Mouse (Mus musculus): Measurements from ENCODE around the gene Ces1b. TPM values are rescaled to one million over a fixed set of nuclear protein-coding genes. Genes with fewer than 3 reads are reported as not detected.

The Ces1b gene
- polyA plus RNA-seq, 1 experiment from 2014 or later: not detected

DNA sequence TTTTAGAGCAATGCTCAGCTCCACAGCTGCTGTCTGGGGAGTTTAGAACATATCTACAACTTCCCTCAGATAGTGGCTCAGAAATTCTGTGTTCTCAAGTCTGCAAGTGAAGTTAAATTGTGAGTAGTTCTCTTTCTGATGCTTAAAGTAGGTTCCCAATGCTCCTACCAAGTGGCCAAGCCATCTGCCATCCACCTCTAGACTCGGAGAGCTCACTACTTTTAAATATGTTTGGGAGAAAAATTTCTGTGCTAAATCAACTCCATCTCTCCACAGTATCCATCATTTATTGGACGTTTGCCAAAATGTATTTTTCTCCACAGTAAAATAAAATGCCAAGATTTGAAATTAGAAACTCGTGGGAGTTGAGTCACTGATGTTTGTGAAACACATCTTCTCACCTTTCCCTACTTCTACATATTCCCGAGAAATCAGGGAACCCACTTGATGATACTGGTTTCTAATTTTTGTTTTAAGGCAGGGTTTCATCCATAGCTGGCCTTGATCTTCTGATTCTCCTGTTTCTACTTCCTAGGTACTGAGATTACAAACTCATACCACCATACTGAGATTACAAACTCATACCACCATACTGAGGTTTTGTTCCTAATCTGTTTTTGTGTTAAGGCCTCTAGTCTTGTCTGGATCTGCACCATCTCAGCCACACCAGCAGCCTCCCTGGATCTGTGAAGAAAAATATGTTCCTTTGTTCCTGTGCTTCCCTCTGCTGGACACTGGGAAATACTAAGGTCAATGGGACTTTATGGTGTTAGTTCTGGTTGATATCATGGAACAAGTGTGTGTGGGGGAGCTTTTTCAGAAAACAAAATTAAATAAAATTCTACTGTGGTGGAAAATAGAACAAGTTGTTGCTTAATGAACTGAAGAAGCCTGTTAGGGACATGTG, 31.1 kb downstream of the Ces1b start:
- ATAC-seq (ENCODE audit: low read depth) (no peak), DNase-seq (no peak)
- Histone ChIP-seq H3K4me3 (replicated peaks) (no peak overlapping the region), H3K4me2 (no peak overlapping the region), H3K27ac (no peak overlapping the region), H3K9ac (no peak overlapping the region), H3K9me3 (replicated peaks) (no peaks in the 10 kb centered on the region), H3K36me3 (no peaks in the 10 kb centered on the region), H3K4me1 (replicated peaks) (no peaks in the 10 kb centered on the region), H3K27me3 (no peaks in the 10 kb centered on the region)
- 38% methylated on average over 4 of the region's 4 CpGs for WGBS (ENCODE audit: insufficient replicate concordance)

DNA sequence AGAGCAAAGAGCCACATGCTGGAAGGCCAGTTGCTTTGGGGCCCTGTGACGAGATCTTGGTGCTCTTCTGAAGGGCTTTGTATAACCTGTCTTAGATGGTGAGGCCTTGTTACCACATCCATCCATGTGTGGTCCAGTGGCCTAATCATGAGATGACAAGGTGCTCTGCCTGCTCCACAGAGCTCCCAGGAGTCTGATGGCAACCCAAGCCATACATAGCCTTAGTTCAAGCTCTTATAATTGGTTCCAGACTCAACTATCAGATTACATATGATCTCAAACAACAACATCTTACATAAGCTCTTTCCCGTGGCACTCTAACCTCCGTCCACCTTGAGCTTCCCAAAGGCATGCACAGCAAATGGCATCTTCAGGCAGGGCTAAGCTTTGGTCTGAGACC, 31.7 kb downstream of the Ces1b start, which contains the start of gene Ces1a:
TSS of gene Ces1a (minus strand) at position 101 of the 400 bp plus-strand sequence.
- no peaks in the 10 kb centered on the region for H3K4me1 ChIP-seq (replicated peaks)
- no peak within 1 kb of the TSS for H3K4me3 ChIP-seq (replicated peaks)
- H3K36me3 ChIP-seq: no peaks in the 10 kb centered on the region
- H3K9ac ChIP-seq: no peak within 1 kb of the TSS
- no peak for ATAC-seq (ENCODE audit: low read depth)
- no peak within 1 kb of the TSS for H3K27ac ChIP-seq
- DNase-seq: no peak
- 60% methylated on average over 3 of the region's 3 CpGs for WGBS (ENCODE audit: insufficient replicate concordance)
- no peak within 1 kb of the TSS for H3K4me2 ChIP-seq
- no peaks in the 10 kb centered on the region for H3K9me3 ChIP-seq (replicated peaks)
- no peaks in the 10 kb centered on the region for H3K27me3 ChIP-seq

DNA sequence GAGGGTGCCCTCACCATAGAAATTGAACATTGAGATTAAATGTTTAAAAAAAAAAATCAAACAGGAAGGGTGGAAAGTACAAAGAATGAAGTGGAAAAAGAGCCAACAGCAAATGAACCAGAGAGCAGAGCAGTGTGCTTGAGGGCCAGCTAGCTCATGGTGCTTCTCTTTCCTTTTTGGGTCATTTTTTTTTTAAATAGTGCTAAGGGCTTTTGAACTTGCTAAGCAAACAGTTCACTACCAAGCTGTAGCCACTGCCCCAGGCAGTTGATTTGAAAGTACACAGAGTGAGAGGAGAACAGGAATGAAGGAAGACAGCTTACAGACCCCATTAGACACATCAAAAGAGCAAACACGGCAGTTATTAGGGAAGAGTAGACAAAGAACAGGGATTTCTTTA, 36.7 kb downstream of the Ces1b start:
- no peaks in the 10 kb centered on the region for H3K27me3 ChIP-seq
- no peaks in the 10 kb centered on the region for H3K36me3 ChIP-seq
- no peak overlapping the region for H3K4me3 ChIP-seq (replicated peaks)
- no peak overlapping the region for H3K27ac ChIP-seq
- H3K9ac ChIP-seq: no peak overlapping the region
- ATAC-seq (ENCODE audit: low read depth) (no peak), DNase-seq (no peak)
- no peak overlapping the region for H3K4me2 ChIP-seq
- H3K9me3 ChIP-seq (replicated peaks): no peaks in the 10 kb centered on the region
- WGBS (ENCODE audit: insufficient replicate concordance): 58% methylated on average over 1 of the region's 1 CpGs
- no peaks in the 10 kb centered on the region for H3K4me1 ChIP-seq (replicated peaks)

DNA sequence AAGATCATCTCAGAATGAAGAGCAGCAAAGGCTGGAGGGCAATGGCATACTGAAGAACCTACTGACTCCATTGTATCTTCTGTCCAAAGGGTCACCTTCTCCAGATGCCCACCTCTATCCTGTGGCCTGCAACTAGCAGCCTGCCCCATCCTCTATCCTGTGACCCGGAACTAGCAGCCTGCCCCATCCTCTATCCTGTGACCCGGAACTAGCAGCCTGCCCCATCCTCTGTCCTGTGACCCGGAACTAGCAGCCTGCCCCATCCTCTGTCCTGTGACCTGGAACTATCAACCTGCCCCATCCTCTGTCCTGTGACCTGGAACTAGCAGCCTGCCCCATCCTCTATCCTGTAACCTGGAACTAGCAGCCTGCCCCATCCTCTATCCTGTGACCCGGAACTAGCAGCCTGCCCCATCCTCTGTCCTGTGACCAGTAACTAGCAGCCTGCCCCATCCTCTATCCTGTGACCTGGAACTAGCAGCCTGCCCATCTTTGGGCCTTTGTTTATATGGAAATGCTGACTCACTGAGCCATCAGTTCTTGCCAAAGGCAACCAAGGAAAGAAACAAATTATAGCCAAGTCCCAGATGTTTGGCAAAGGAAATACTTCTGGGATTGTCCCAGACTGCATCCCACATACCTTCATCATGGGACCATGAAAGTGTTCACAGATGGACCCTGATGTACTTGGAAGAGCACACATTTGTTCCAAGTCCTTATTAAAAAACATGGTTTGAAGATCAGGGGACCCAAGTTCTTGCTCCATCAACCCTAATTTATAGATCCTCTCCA, 38.8 kb downstream of the Ces1b start:
- H3K4me1 ChIP-seq (replicated peaks): no peaks in the 10 kb centered on the region
- 57% methylated on average over 4 of the region's 4 CpGs for WGBS (ENCODE audit: insufficient replicate concordance)
- H3K4me2 ChIP-seq: no peak overlapping the region
- no peak overlapping the region for H3K4me3 ChIP-seq (replicated peaks)
- ATAC-seq (ENCODE audit: low read depth) (no peak), DNase-seq (no peak)
- no peak overlapping the region for H3K9ac ChIP-seq
- H3K36me3 ChIP-seq: no peaks in the 10 kb centered on the region
- no peak overlapping the region for H3K27ac ChIP-seq
- H3K27me3 ChIP-seq: no peaks in the 10 kb centered on the region
- H3K9me3 ChIP-seq (replicated peaks): no peaks in the 10 kb centered on the region

DNA sequence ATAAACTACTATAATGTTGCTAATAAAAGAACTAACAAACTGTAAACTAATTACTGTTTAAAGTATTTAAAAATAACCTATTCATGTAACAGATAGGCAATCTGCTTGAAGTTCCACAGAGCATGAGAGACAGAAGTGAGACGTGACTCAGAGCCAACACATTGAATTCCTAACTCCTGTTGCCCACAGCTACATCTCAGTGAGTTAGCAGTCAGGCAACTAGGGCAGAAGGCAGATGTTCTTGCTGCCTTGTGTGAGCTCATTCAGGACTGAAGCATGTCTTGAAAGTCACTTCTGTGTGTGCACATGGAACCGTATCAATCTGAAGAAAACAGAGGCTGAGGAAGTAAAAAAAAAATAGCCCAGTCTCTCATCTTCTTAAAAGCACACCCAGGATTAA, 39.6 kb downstream of the Ces1b start:
- no peaks in the 10 kb centered on the region for H3K36me3 ChIP-seq
- H3K9ac ChIP-seq: no peak overlapping the region
- ATAC-seq (ENCODE audit: low read depth) (no peak), DNase-seq (no peak)
- H3K27ac ChIP-seq: no peak overlapping the region
- WGBS (ENCODE audit: insufficient replicate concordance): 48% methylated on average over 2 of the region's 2 CpGs
- no peaks in the 10 kb centered on the region for H3K4me1 ChIP-seq (replicated peaks)
- H3K4me2 ChIP-seq: no peak overlapping the region
- no peak overlapping the region for H3K4me3 ChIP-seq (replicated peaks)
- H3K9me3 ChIP-seq (replicated peaks): no peaks in the 10 kb centered on the region
- H3K27me3 ChIP-seq: no peaks in the 10 kb centered on the region

DNA sequence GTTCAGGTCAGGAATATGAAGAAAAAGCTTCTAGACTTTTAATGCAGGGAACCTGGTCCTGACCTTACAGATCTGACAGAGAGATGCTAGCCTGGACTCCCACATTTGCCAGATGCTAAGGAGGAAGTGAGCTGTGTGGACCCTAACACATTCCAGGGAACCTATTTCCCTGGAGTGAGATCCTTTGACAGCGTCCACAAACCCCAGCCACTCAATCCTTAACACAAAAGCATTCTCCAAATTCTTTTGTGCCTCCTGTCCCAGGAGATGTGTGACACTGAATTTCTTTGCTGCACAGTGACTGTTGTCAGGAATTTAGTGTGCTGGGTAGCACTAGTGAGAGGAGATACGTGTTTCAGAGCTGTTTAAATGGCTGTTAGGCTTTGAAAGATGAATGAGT, 41.0 kb downstream of the Ces1b start:
- WGBS (ENCODE audit: insufficient replicate concordance): 12% methylated on average over 2 of the region's 2 CpGs

DNA sequence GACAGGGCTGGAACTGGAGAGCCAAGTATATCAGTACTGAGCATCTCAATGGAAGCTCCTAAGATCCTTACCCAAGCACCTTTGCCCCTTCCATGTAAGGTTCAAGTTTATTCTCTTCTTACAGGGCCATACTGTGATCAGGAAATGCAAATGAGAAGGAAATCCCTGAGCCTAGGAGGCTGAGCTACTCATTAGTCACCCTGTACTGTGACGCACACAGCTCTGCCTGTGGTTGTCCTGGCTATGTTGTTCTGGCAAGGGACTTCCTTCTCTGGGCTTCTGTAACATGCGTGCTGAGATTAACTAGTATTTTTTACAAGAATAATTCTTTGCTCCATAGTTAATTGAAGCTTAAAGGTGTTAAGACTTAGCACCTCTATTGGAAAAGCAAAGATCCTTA, 49.2 kb downstream of the Ces1b start:
- no peaks in the 10 kb centered on the region for H3K36me3 ChIP-seq
- no peak overlapping the region for H3K27ac ChIP-seq
- 23% methylated on average over 2 of the region's 2 CpGs for WGBS (ENCODE audit: insufficient replicate concordance)
- H3K4me2 ChIP-seq: no peak overlapping the region
- no peaks in the 10 kb centered on the region for H3K9me3 ChIP-seq (replicated peaks)
- ATAC-seq (ENCODE audit: low read depth): no peak
- no peaks in the 10 kb centered on the region for H3K4me1 ChIP-seq (replicated peaks)
- no peaks in the 10 kb centered on the region for H3K27me3 ChIP-seq
- DNase-seq: no peak
- no peak overlapping the region for H3K9ac ChIP-seq
- no peak overlapping the region for H3K4me3 ChIP-seq (replicated peaks)

More for the DNA sequence above, 41.0 kb downstream of the Ces1b start:
- Histone ChIP-seq H3K9ac (no peak overlapping the region), H3K4me3 (replicated peaks) (no peak overlapping the region), H3K4me1 (replicated peaks) (no peaks in the 10 kb centered on the region), H3K4me2 (no peak overlapping the region), H3K9me3 (replicated peaks) (no peaks in the 10 kb centered on the region), H3K27me3 (no peaks in the 10 kb centered on the region), H3K36me3 (no peaks in the 10 kb centered on the region), H3K27ac (no peak overlapping the region)
- DNase-seq (no peak), ATAC-seq (ENCODE audit: low read depth) (no peak)

DNA sequence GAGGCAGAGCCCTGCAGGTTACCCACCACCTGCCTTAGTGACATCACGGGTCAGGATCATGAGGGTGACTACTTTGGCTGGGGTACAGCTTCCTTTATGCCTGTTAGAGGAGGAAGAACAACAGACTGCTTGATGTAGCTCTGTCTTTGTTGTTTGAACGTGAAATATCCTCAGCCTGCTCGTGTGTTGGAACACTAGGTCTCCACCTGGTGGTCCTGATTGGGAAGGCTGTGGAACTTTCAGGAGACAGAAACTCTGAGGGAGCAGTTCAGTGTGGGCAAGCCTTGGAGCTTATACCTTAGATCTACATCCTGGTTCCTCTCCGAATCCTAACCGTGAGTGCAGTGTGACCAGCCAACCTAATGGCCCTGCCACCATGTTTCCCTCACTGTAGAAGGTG, 58.1 kb downstream of the Ces1b start:
- H3K27ac ChIP-seq: no peak overlapping the region
- no peaks in the 10 kb centered on the region for H3K9me3 ChIP-seq (replicated peaks)
- no peak overlapping the region for H3K4me3 ChIP-seq (replicated peaks)
- H3K4me2 ChIP-seq: no peak overlapping the region
- DNase-seq (no peak), ATAC-seq (ENCODE audit: low read depth) (no peak)
- H3K9ac ChIP-seq: no peak overlapping the region
- WGBS (ENCODE audit: insufficient replicate concordance): 45% methylated on average over 5 of the region's 5 CpGs
- H3K4me1 ChIP-seq (replicated peaks): no peaks in the 10 kb centered on the region
- H3K36me3 ChIP-seq: no peaks in the 10 kb centered on the region
- no peaks in the 10 kb centered on the region for H3K27me3 ChIP-seq

DNA sequence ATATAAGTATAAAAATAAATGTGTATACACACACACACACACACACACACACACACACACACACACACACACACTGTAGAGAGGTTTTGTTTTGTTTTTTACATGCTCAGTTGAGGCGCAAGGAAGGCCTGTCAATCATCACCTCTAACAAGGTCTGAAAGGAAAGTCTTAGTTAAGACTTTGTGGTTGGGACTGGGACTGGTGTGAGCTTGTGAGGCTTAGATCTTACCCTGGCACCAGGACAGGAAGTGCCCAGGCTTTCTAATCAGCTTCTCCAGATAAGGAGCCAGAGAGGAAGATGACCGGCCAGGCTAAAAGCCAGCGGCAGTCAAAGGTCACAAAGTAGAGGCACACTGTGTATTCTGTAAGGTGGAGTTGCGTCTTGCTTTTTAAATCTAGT, 65.5 kb downstream of the Ces1b start:
- no peak for DNase-seq
- H3K36me3 ChIP-seq: no peaks in the 10 kb centered on the region
- 5% methylated on average over 4 of the region's 4 CpGs for WGBS (ENCODE audit: insufficient replicate concordance)
- no peak overlapping the region for H3K4me3 ChIP-seq (replicated peaks)
- H3K9me3 ChIP-seq (replicated peaks): no peaks in the 10 kb centered on the region
- H3K4me2 ChIP-seq: no peak overlapping the region
- no peak overlapping the region for H3K9ac ChIP-seq
- H3K27me3 ChIP-seq: no peaks in the 10 kb centered on the region
- no peaks in the 10 kb centered on the region for H3K4me1 ChIP-seq (replicated peaks)
- ATAC-seq (ENCODE audit: low read depth): no peak
- H3K27ac ChIP-seq: no peak overlapping the region

DNA sequence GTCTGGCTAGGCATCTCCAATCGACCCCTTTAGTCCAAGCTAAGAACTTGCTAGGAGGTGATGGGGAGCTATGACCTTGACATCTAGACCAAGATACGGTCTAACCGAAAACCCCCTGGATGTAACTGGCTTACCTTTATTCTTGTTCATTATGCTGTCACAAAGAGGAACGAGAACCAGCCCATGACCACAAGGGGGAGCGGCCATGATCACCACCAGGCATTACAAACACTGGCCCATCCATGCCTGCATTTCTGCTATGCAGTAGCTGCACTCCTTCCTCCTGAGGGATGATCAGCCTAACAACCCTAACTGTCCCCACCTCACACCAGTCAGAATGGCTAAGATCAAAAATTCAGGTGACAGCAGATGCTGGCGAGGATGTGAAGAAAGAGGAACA, 67.6 kb downstream of the Ces1b start:
- H3K9ac ChIP-seq: no peak overlapping the region
- H3K27me3 ChIP-seq: no peaks in the 10 kb centered on the region
- H3K4me2 ChIP-seq: no peak overlapping the region
- no peak for ATAC-seq (ENCODE audit: low read depth)
- H3K9me3 ChIP-seq (replicated peaks): no peaks in the 10 kb centered on the region
- no peak overlapping the region for H3K4me3 ChIP-seq (replicated peaks)
- no peaks in the 10 kb centered on the region for H3K36me3 ChIP-seq
- no peaks in the 10 kb centered on the region for H3K4me1 ChIP-seq (replicated peaks)
- no peak overlapping the region for H3K27ac ChIP-seq
- 61% methylated on average over 6 of the region's 6 CpGs for WGBS (ENCODE audit: insufficient replicate concordance)
- DNase-seq: no peak

DNA sequence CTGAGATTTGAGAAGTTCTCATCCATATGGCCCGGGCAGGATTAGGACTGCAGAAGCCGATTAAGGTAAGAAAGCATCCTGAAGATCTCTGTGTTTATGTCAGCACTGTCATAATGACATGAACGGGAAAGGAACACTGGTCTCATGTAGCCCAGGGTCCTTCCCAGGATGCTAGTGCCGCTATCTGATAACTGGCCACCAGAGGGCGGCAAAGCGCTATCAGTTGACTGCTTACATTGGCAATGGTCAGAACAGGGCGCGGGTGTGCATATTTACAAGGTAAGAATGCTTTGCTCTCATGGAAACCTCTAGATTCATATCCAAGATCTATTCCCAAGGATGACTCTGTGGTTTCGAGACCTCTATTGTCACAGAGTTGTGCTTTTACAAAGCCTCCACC, 68.4 kb downstream of the Ces1b start:
- WGBS (ENCODE audit: insufficient replicate concordance): 6% methylated on average over 9 of the region's 9 CpGs
- no peaks in the 10 kb centered on the region for H3K4me1 ChIP-seq (replicated peaks)
- no peak overlapping the region for H3K4me2 ChIP-seq
- H3K27me3 ChIP-seq: no peaks in the 10 kb centered on the region
- H3K36me3 ChIP-seq: no peaks in the 10 kb centered on the region
- H3K9ac ChIP-seq: no peak overlapping the region
- no peak for ATAC-seq (ENCODE audit: low read depth)
- H3K4me3 ChIP-seq (replicated peaks): no peak overlapping the region
- no peak for DNase-seq
- no peaks in the 10 kb centered on the region for H3K9me3 ChIP-seq (replicated peaks)
- no peak overlapping the region for H3K27ac ChIP-seq
